Mouse (Mus musculus): ENCODE data around the gene Kcnq1.

DNA sequence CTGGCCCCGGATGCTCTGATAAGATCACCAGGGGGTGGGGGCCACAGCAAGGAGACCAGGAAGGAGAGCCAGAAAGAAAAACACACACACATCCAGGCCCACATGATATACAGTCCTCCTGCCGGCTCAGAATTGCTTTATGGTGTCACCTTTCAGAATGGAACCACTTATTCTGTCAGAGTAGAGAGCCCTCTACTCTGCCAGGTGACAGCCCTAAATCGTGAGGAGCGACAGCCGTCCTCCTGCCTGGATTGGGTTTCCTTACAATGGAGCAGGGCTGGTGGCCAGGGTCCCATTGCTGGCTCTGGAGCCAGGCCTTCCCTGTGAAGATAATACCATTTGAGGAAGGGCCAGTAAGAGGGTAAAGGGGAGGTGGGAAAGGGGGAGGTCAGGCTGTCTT is 212.3 kb downstream of the Kcnq1 start:
- TF ChIP-seq CTCF (IDR thresholded peaks at IDR 0.05; ENCODE audit: borderline replicate concordance, insufficient read depth, low read depth, low read length), result no peak
- no peak for TF ChIP-seq POLR2A (IDR thresholded peaks at IDR 0.05; ENCODE audit: borderline replicate concordance, insufficient read depth, low read length)
